Mouse (Mus musculus) megakaryocyte-erythroid progenitor cell, adult 5 weeks (primary cell): Measurements from ENCODE around the gene Ppp4r4. TPM values are rescaled to one million over a fixed set of nuclear protein-coding genes. Genes with fewer than 3 reads are reported as not detected.

Source experiments
- polyA plus RNA-seq: library from polyadenylated mRNA; stranded (reverse); fragments of >175 nt; gene quantifications from 2 replicates; pipeline ENCODE4 v1.2.3, GENCODE M21; 2012

The Ppp4r4 gene
- polyA plus RNA-seq = 0.02 and 0.10 TPM in 2 replicates

DNA sequence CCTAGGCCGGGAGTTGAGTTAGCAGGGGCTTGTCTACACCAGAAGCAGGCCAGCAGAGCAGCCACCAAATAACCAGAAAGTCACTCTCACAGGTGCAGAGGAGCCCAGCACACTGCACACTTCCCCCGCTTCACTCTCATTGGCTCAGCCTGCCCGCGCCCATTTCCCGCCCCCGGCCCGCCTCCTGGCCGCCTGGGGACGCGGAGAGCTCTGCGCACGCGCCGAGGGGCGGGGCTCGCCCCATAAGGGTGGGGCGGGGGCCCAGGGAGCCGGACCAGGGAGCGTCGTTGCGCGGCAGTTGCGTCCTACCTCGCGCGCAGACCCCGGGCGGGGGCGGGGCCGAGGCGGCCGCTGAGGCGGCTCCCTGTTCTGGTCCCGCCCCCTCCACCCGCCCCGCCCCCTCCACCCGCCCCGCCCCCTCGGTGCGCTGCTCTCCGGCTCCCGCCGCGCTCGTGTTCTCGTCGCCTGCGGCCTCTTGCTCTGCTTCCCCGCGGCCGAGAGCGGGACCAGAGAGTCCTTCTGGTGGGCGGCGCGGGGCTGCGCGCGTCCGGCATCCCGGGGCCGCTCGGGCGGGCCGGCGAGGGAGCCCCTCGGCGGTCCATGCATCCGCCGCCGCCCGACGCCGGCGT is at the start of gene Ppp4r4:
TSS of gene Ppp4r4 (plus strand) at position 264 of the 629 bp plus-strand sequence.

GRCm38 (mm10) chr12:103631203-103631612 is 99.1 kb downstream of the Ppp4r4 start, which contains the start of gene Serpina10:
Gene Serpina10 (minus strand): TSS chr12:103631444.

GRCm38 (mm10) chr12:103656848-103657626 is 125.0 kb downstream of the Ppp4r4 start, which contains the start of gene Serpina6:
Gene Serpina6 (minus strand): TSS chr12:103657212.

Other genes with a start within 250 kb of the Ppp4r4 start
- 0.08 TPM in 1 of 2 replicates, not detected in the other for gene Fam181a, start 221.3 kb upstream of the Ppp4r4 start, polyA plus RNA-seq
- 0.80 and 1.3 TPM in 2 replicates for gene Asb2, start 176.3 kb upstream of the Ppp4r4 start, polyA plus RNA-seq
- 0.62 and 0.68 TPM in 2 replicates for gene Otub2, start 143.6 kb upstream of the Ppp4r4 start, polyA plus RNA-seq
- 0.07 and 0.24 TPM in 2 replicates for gene 9330161L09Rik, start 124.5 kb upstream of the Ppp4r4 start, polyA plus RNA-seq
- 25.5 and 33.1 TPM in 2 replicates for gene Ddx24, start 106.5 kb upstream of the Ppp4r4 start, polyA plus RNA-seq
- gene Ifi27, start 98.1 kb upstream of the Ppp4r4 start, polyA plus RNA-seq = 6.6 and 7.1 TPM in 2 replicates
- 8.9 and 15.6 TPM in 2 replicates for gene Ifi27l2a, start 88.6 kb upstream of the Ppp4r4 start, polyA plus RNA-seq
- gene Ifi27l2b, start 75.1 kb upstream of the Ppp4r4 start, polyA plus RNA-seq = not detected in 2 replicates
- gene Serpina10, start 99.2 kb downstream of the Ppp4r4 start, polyA plus RNA-seq = not detected in 2 replicates
- not detected in 2 replicates for gene Serpina6, start 124.9 kb downstream of the Ppp4r4 start, polyA plus RNA-seq
- not detected in 2 replicates for gene Serpina16, start 143.9 kb downstream of the Ppp4r4 start, polyA plus RNA-seq
- not detected in 2 replicates for gene Serpina1f, start 163.2 kb downstream of the Ppp4r4 start, polyA plus RNA-seq
- gene Serpina1d, start 241.3 kb downstream of the Ppp4r4 start, polyA plus RNA-seq = not detected in 2 replicates